Mouse (Mus musculus) kidney, embryonic 16.5 days (tissue): ENCODE data around the gene Tuba1b. TPM values are rescaled to one million over a fixed set of nuclear protein-coding genes. Genes with fewer than 3 reads are reported as not detected.
A peak's percentile ranks its signal among the peaks of the same experiment; 100 is the strongest.
"Not testable (repeated sequence)": the region's sequence is repeated elsewhere in the genome, so short reads cannot be mapped to it uniquely, and the experiment has no call there.

Experiments
- ATAC-seq: fragments of 200-750 bp; cut with Nextera tagmentation; 2 replicates; pipeline ENCODE4 v1.8.0; 2017; ENCODE audit warnings: moderate TSS enrichment; ENCODE audit not compliant: low FRiP score, low TSS enrichment
- H3K27ac ChIP-seq: fragments of 300-500 bp; sonication (generic); 2 replicates; pipeline ENCODE4 v1.5.1; 2014; ENCODE audit warnings: low read length
- H3K27me3 ChIP-seq: fragments of 300-500 bp; sonication (generic); 2 replicates; pipeline ENCODE4 v1.6.1; 2014; ENCODE audit warnings: low read length, control low read depth, mixed read lengths; ENCODE audit not compliant: insufficient read depth
- H3K36me3 ChIP-seq: fragments of 300-500 bp; sonication (generic); 2 replicates; pipeline ENCODE4 v1.6.1; 2014; ENCODE audit warnings: low read length, control low read depth, mixed read lengths; ENCODE audit not compliant: insufficient read depth
- H3K4me1 ChIP-seq: fragments of 300-500 bp; sonication (generic); 2 replicates; pipeline ENCODE4 v1.6.1; 2014; ENCODE audit warnings: low read length, control low read depth, mixed read lengths; ENCODE audit not compliant: insufficient read depth
- H3K4me2 ChIP-seq: fragments of 300-500 bp; sonication (generic); replicated peaks from 2 replicates; pipeline ENCODE4 v1.6.1; 2014; ENCODE audit warnings: low read depth, low read length
- H3K4me3 ChIP-seq: fragments of 300-500 bp; sonication (generic); 2 replicates; pipeline ENCODE4 v1.5.1; 2014; ENCODE audit warnings: mild to moderate bottlenecking, low read length
- H3K9ac ChIP-seq: fragments of 300-500 bp; sonication (generic); replicated peaks from 2 replicates; pipeline ENCODE4 v1.6.1; 2014; ENCODE audit warnings: low read length
- H3K9me3 ChIP-seq: fragments of 300-500 bp; sonication (generic); 2 replicates; pipeline ENCODE4 v1.6.1; 2016; ENCODE audit warnings: low read length, control low read depth
- WGBS: fragments of 180-500 bp; shearing (Covaris S2); extraction: QIAGEN DNeasy Blood & Tissue Kit; methylation state at CpG from one replicate; pipeline ENCODE4 v1.1.7; 2014; 5-methylcytosine and 5-hydroxymethylcytosine counted together
- polyA plus RNA-seq: library from polyadenylated mRNA; unstranded; fragments of >200 nt; fragmentation: Nextera tagmentation; extraction: Ambion mirVana; gene quantifications from 2 replicates; pipeline ENCODE4 v1.2.1, GENCODE M21; 2015

Tuba1b gene
- polyA plus RNA-seq, 1 experiment from 2014 or later: 1,826 TPM

- no peak for ATAC-seq
These were observed 13.5 kb upstream of the Tuba1b start for GRCm38 (mm10) chr15:98947884-98948283.

GRCm38 (mm10) chr15:98943133-98943532, 8.8 kb upstream of the Tuba1b start:
- H3K36me3 ChIP-seq: no peaks in the 10 kb centered on the region
- no peaks in the 10 kb centered on the region for H3K9me3 ChIP-seq
- WGBS: 72% methylated on average over 4 of the region's 4 CpGs
- no peaks in the 10 kb centered on the region for H3K27me3 ChIP-seq
- no peak overlapping the region for H3K4me2 ChIP-seq
- no peak overlapping the region for H3K9ac ChIP-seq
- no peaks in the 10 kb centered on the region for H3K4me1 ChIP-seq
- no peak overlapping the region for H3K4me3 ChIP-seq
- no peak overlapping the region for H3K27ac ChIP-seq
- ATAC-seq: no peak

More at GRCm38 (mm10) chr15:98947884-98948283, 13.5 kb upstream of the Tuba1b start:
- Histone ChIP-seq H3K4me2 (no peak overlapping the region), H3K4me3 (no peak overlapping the region), H3K9ac (no peak overlapping the region), H3K36me3 (peaks cover 3% of the 10 kb centered on the region; the same call in 1 of the 2 replicates), H3K27me3 (no peaks in the 10 kb centered on the region), H3K9me3 (no peaks in the 10 kb centered on the region), H3K27ac (no peak overlapping the region), H3K4me1 (peaks cover 7% of the 10 kb centered on the region)
- WGBS: 51% methylated on average over 3 of the region's 3 CpGs

GRCm38 (mm10) chr15:98942081-98942480, 7.7 kb upstream of the Tuba1b start:
- Histone ChIP-seq H3K4me2 (no peak overlapping the region), H3K4me3 (no peak overlapping the region), H3K9me3 (no peaks in the 10 kb centered on the region), H3K36me3 (no peaks in the 10 kb centered on the region), H3K27me3 (no peaks in the 10 kb centered on the region), H3K4me1 (no peaks in the 10 kb centered on the region), H3K27ac (no peak overlapping the region), H3K9ac (no peak overlapping the region)
- WGBS: 84% methylated on average over 4 of the region's 4 CpGs
- ATAC-seq: no peak

GRCm38 (mm10) chr15:98941539-98941938, 7.2 kb upstream of the Tuba1b start:
- Histone ChIP-seq H3K27me3 (no peaks in the 10 kb centered on the region), H3K4me2 (no peak overlapping the region), H3K4me1 (no peaks in the 10 kb centered on the region), H3K4me3 (no peak overlapping the region), H3K9me3 (no peaks in the 10 kb centered on the region), H3K9ac (no peak overlapping the region), H3K27ac (no peak overlapping the region), H3K36me3 (no peaks in the 10 kb centered on the region)
- ATAC-seq: no peak
- WGBS: 67% methylated on average over 2 of the region's 2 CpGs

- Histone ChIP-seq H3K27ac (no peak overlapping the region), H3K4me3 (no peak overlapping the region), H3K4me1 (peaks cover 2% of the 10 kb centered on the region), H3K9me3 (no peaks in the 10 kb centered on the region), H3K27me3 (no peaks in the 10 kb centered on the region), H3K36me3 (no peaks in the 10 kb centered on the region), H3K9ac (no peak overlapping the region), H3K4me2 (no peak overlapping the region)
- no peak for ATAC-seq
- 76% methylated on average over 10 of the region's 10 CpGs for WGBS
These were observed 6.5 kb upstream of the Tuba1b start for GRCm38 (mm10) chr15:98940816-98941215.

GRCm38 (mm10) chr15:98933833-98934216, 540 bp downstream of the Tuba1b start:
- Histone ChIP-seq H3K9me3 (no peaks in the 10 kb centered on the region), H3K36me3 (peaks cover 11% of the 10 kb centered on the region), H3K4me3 (peak overlapping the region; percentile 89), H3K4me1 (peaks cover 22% of the 10 kb centered on the region), H3K4me2 (peak overlapping the region; percentile 79), H3K9ac (peak overlapping the region; percentile 95), H3K27ac (peak overlapping the region; percentile 99), H3K27me3 (no peaks in the 10 kb centered on the region)
- peak; percentile 87 for ATAC-seq
- under 1% methylated on average over 35 of the region's 35 CpGs for WGBS

- H3K9ac ChIP-seq: peak overlapping the region; percentile 95
- peak overlapping the region; percentile 99 for H3K27ac ChIP-seq
- 8% methylated on average over 8 of the region's 9 CpGs for WGBS
- peaks cover 22% of the 10 kb centered on the region for H3K4me1 ChIP-seq
- peak overlapping the region; percentile 79 for H3K4me2 ChIP-seq
- not testable (repeated sequence) for H3K9me3 ChIP-seq, H3K27me3 ChIP-seq
- peaks cover 11% of the 10 kb centered on the region for H3K36me3 ChIP-seq
- ATAC-seq: peak; percentile 14; the same call in 1 of the 2 replicates
- H3K4me3 ChIP-seq: peak overlapping the region; percentile 89
These were observed 1.2 kb downstream of the Tuba1b start for GRCm38 (mm10) chr15:98933004-98933671.

GRCm38 (mm10) chr15:98930998-98931397, 3.4 kb downstream of the Tuba1b start:
- ATAC-seq: no peak
- Histone ChIP-seq H3K9me3 (no peaks in the 10 kb centered on the region; the same call in 1 of the 2 replicates), H3K4me2 (no peak overlapping the region), H3K9ac (no peak overlapping the region), H3K4me1 (peaks cover 22% of the 10 kb centered on the region), H3K27ac (no peak overlapping the region), H3K36me3 (peaks cover 11% of the 10 kb centered on the region), H3K27me3 (no peaks in the 10 kb centered on the region), H3K4me3 (no peak overlapping the region)
- WGBS: 68% methylated on average over 3 of the region's 3 CpGs

- Histone ChIP-seq H3K4me2 (no peak overlapping the region), H3K27me3 (no peaks in the 10 kb centered on the region), H3K9me3 (no peaks in the 10 kb centered on the region; the same call in 1 of the 2 replicates), H3K36me3 (peaks cover 11% of the 10 kb centered on the region), H3K4me3 (no peak overlapping the region), H3K4me1 (peaks cover 14% of the 10 kb centered on the region), H3K9ac (no peak overlapping the region), H3K27ac (0 out of 2 replicates have a peak overlapping the region, but pooled peaks have one; percentile 29)
- 51% methylated on average over 8 of the region's 8 CpGs for WGBS
- ATAC-seq: no peak
These were observed 4.2 kb downstream of the Tuba1b start for GRCm38 (mm10) chr15:98930017-98930734.
